Mouse (Mus musculus): ENCODE measurements at regions not wholly inside any gene's neighbourhood (a gene's known extent, or its start where the extent isn't known, plus 50 kb on each side); places are given as distances from the start of the nearest gene placed in this dataset.

- Histone ChIP-seq H3K4me1 (replicated peaks) (peaks cover 10% of the 10 kb centered on the region), H3K27ac (no peak overlapping the region), H3K4me3 (no peak overlapping the region), H3K9me3 (replicated peaks) (no peaks in the 10 kb centered on the region), H3K4me2 (no peak overlapping the region), H3K9ac (no peak overlapping the region), H3K27me3 (no peaks in the 10 kb centered on the region), H3K36me3 (no peaks in the 10 kb centered on the region)
- WGBS, result 63% methylated on average over 11 of the region's 11 CpGs
- peak; percentile 41; the same call in 1 of the 2 replicates for ATAC-seq (replicated peaks; ENCODE audit: insufficient number of reproducible peaks, insufficient read depth, low FRiP score, low read depth)
These were observed 255.4 kb downstream of the Gm11361 start for GRCm38 (mm10) chr13:28512573-28513334.

- Histone ChIP-seq H3K4me1 (replicated peaks) (peaks cover 12% of the 10 kb centered on the region), H3K4me3 (no peak overlapping the region), H3K4me2 (no peak overlapping the region), H3K27ac (peak overlapping the region; percentile 78), H3K36me3 (no peaks in the 10 kb centered on the region), H3K27me3 (no peaks in the 10 kb centered on the region), H3K9ac (no peak overlapping the region), H3K9me3 (replicated peaks) (no peaks in the 10 kb centered on the region)
- WGBS, result 39% methylated on average over 2 of the region's 2 CpGs
- peak; percentile 58; the same call in 1 of the 2 replicates for ATAC-seq (replicated peaks; ENCODE audit: insufficient number of reproducible peaks, insufficient read depth, low FRiP score, low read depth)
These were observed 250.9 kb downstream of the Gm11361 start for GRCm38 (mm10) chr13:28508184-28508583.

GRCm38 (mm10) chr13:28507783-28508182 lies 250.5 kb downstream of the Gm11361 start:
- H3K27ac ChIP-seq, result peak overlapping the region; percentile 78
- H3K27me3 ChIP-seq, result no peaks in the 10 kb centered on the region
- H3K36me3 ChIP-seq, result no peaks in the 10 kb centered on the region
- H3K4me2 ChIP-seq, result no peak overlapping the region
- WGBS, result 35% methylated on average over 5 of the region's 5 CpGs
- peak; percentile 76 for ATAC-seq (replicated peaks; ENCODE audit: insufficient number of reproducible peaks, insufficient read depth, low FRiP score, low read depth)
- H3K9ac ChIP-seq, result no peak overlapping the region
- no peak overlapping the region for H3K4me3 ChIP-seq
- peaks cover 14% of the 10 kb centered on the region for H3K4me1 ChIP-seq (replicated peaks)
- no peaks in the 10 kb centered on the region for H3K9me3 ChIP-seq (replicated peaks)

- Histone ChIP-seq H3K4me1 (replicated peaks) (peaks cover 21% of the 10 kb centered on the region), H3K36me3 (no peaks in the 10 kb centered on the region), H3K4me2 (no peak overlapping the region), H3K9ac (no peak overlapping the region), H3K4me3 (no peak overlapping the region), H3K27ac (no peak overlapping the region), H3K27me3 (no peaks in the 10 kb centered on the region), H3K9me3 (replicated peaks) (no peaks in the 10 kb centered on the region)
- no peak for ATAC-seq (replicated peaks; ENCODE audit: insufficient number of reproducible peaks, insufficient read depth, low FRiP score, low read depth)
- 80% methylated on average over 3 of the region's 3 CpGs for WGBS
These were observed 247.0 kb downstream of the Gm11361 start for GRCm38 (mm10) chr13:28504340-28504739.

- Histone ChIP-seq H3K36me3 (no peaks in the 10 kb centered on the region), H3K9me3 (replicated peaks) (no peaks in the 10 kb centered on the region), H3K4me3 (no peak overlapping the region), H3K27ac (peak overlapping the region; percentile 50), H3K4me2 (no peak overlapping the region), H3K27me3 (no peaks in the 10 kb centered on the region), H3K4me1 (replicated peaks) (peaks cover 11% of the 10 kb centered on the region), H3K9ac (no peak overlapping the region)
- WGBS, result 15% methylated on average over 2 of the region's 2 CpGs
- peak; percentile 83 for ATAC-seq (replicated peaks; ENCODE audit: insufficient number of reproducible peaks, insufficient read depth, low FRiP score, low read depth)
These were observed 244.8 kb downstream of the Gm11361 start for GRCm38 (mm10) chr13:28502171-28502570.

- Histone ChIP-seq H3K4me1 (replicated peaks) (peaks cover 11% of the 10 kb centered on the region), H3K4me3 (no peak overlapping the region), H3K4me2 (no peak overlapping the region), H3K9me3 (replicated peaks) (no peaks in the 10 kb centered on the region), H3K27ac (no peak overlapping the region), H3K27me3 (no peaks in the 10 kb centered on the region), H3K9ac (no peak overlapping the region), H3K36me3 (no peaks in the 10 kb centered on the region)
- 90% methylated on average over 6 of the region's 6 CpGs for WGBS
- ATAC-seq (replicated peaks; ENCODE audit: insufficient number of reproducible peaks, insufficient read depth, low FRiP score, low read depth), result no peak
These were observed 243.4 kb downstream of the Gm11361 start for GRCm38 (mm10) chr13:28500697-28501096.

GRCm38 (mm10) chr13:28497483-28497882 lies 240.2 kb downstream of the Gm11361 start:
- H3K9me3 ChIP-seq (replicated peaks), result no peaks in the 10 kb centered on the region
- WGBS, result 82% methylated on average over 4 of the region's 4 CpGs

GRCm38 (mm10) chr13:28492015-28492414 lies 234.7 kb downstream of the Gm11361 start:
- no peak overlapping the region for H3K9ac ChIP-seq
- no peak overlapping the region for H3K4me3 ChIP-seq
- H3K4me2 ChIP-seq, result no peak overlapping the region
- ATAC-seq (replicated peaks; ENCODE audit: insufficient number of reproducible peaks, insufficient read depth, low FRiP score, low read depth), result no peak
- no peaks in the 10 kb centered on the region for H3K4me1 ChIP-seq (replicated peaks)
- no peaks in the 10 kb centered on the region for H3K36me3 ChIP-seq
- 88% methylated on average over 2 of the region's 2 CpGs for WGBS
- H3K27me3 ChIP-seq, result no peaks in the 10 kb centered on the region
- H3K27ac ChIP-seq, result peak overlapping the region; percentile 63; the same call in 1 of the 2 replicates
- no peaks in the 10 kb centered on the region for H3K9me3 ChIP-seq (replicated peaks)

More at GRCm38 (mm10) chr13:28497483-28497882, 240.2 kb downstream of the Gm11361 start:
- Histone ChIP-seq H3K4me1 (replicated peaks) (peaks cover 6% of the 10 kb centered on the region), H3K4me3 (no peak overlapping the region), H3K27ac (no peak overlapping the region), H3K27me3 (no peaks in the 10 kb centered on the region), H3K4me2 (no peak overlapping the region), H3K36me3 (no peaks in the 10 kb centered on the region), H3K9ac (no peak overlapping the region)
- ATAC-seq (replicated peaks; ENCODE audit: insufficient number of reproducible peaks, insufficient read depth, low FRiP score, low read depth), result no peak

GRCm38 (mm10) chr13:28483727-28484126 lies 226.4 kb downstream of the Gm11361 start:
- WGBS, result 73% methylated on average over 3 of the region's 3 CpGs
- no peak for ATAC-seq (replicated peaks; ENCODE audit: insufficient number of reproducible peaks, insufficient read depth, low FRiP score, low read depth)
- no peak overlapping the region for H3K27ac ChIP-seq
- H3K4me2 ChIP-seq, result no peak overlapping the region
- no peaks in the 10 kb centered on the region; the same call in 1 of the 2 replicates for H3K4me1 ChIP-seq (replicated peaks)
- no peaks in the 10 kb centered on the region for H3K36me3 ChIP-seq
- no peaks in the 10 kb centered on the region for H3K9me3 ChIP-seq (replicated peaks)
- H3K9ac ChIP-seq, result no peak overlapping the region
- no peaks in the 10 kb centered on the region for H3K27me3 ChIP-seq
- H3K4me3 ChIP-seq, result no peak overlapping the region

GRCm38 (mm10) chr13:28481224-28481965 lies 224.1 kb downstream of the Gm11361 start:
- no peaks in the 10 kb centered on the region for H3K9me3 ChIP-seq (replicated peaks)
- no peaks in the 10 kb centered on the region; the same call in 1 of the 2 replicates for H3K4me1 ChIP-seq (replicated peaks)
- no peak for ATAC-seq (replicated peaks; ENCODE audit: insufficient number of reproducible peaks, insufficient read depth, low FRiP score, low read depth)
- H3K9ac ChIP-seq, result no peak overlapping the region
- H3K4me2 ChIP-seq, result no peak overlapping the region
- no peak overlapping the region for H3K4me3 ChIP-seq
- no peaks in the 10 kb centered on the region for H3K36me3 ChIP-seq
- H3K27ac ChIP-seq, result no peak overlapping the region
- 83% methylated on average over 7 of the region's 7 CpGs for WGBS
- no peaks in the 10 kb centered on the region for H3K27me3 ChIP-seq

- no peak for ATAC-seq (replicated peaks; ENCODE audit: insufficient number of reproducible peaks, insufficient read depth, low FRiP score, low read depth)
- H3K27me3 ChIP-seq, result no peaks in the 10 kb centered on the region
- no peak overlapping the region for H3K27ac ChIP-seq
- H3K9ac ChIP-seq, result no peak overlapping the region
- 87% methylated on average over 2 of the region's 2 CpGs for WGBS
- H3K4me1 ChIP-seq (replicated peaks), result no peaks in the 10 kb centered on the region
- H3K9me3 ChIP-seq (replicated peaks), result no peaks in the 10 kb centered on the region
- H3K4me2 ChIP-seq, result no peak overlapping the region
- no peaks in the 10 kb centered on the region for H3K36me3 ChIP-seq
- H3K4me3 ChIP-seq, result no peak overlapping the region
These were observed 208.8 kb downstream of the Gm11361 start for GRCm38 (mm10) chr13:28466151-28466550.

Measured in heart, embryonic 15.5 days (tissue).